Mouse (Mus musculus): ENCODE data around the gene Bid. TPM values are rescaled to one million over a fixed set of nuclear protein-coding genes. Genes with fewer than 3 reads are reported as not detected.

Bid gene
- total RNA-seq (2023), result 17.8 TPM

GRCm38 (mm10) chr6:120916074-120916971 lies at the start of gene Bid:
Gene Bid, minus strand, starts transcription at chr6:120916853.

Other genes with a start within 250 kb of the Bid start
- not detected for gene Slc25a18, start 143.3 kb downstream of the Bid start, total RNA-seq (2023)
- 151 TPM for gene Atp6v1e1, start 94.1 kb downstream of the Bid start, total RNA-seq (2023)
- 42.3 TPM for gene Bcl2l13, start 80.6 kb downstream of the Bid start, total RNA-seq (2023)
- 52.7 TPM for gene Mical3, start 214.1 kb upstream of the Bid start, total RNA-seq (2023)

All from CD4-positive naive resting alpha-beta T cell, adult 76 days (primary cell).